Mouse (Mus musculus): ENCODE data around the gene Rin3.

Gene Rin3

GRCm38 (mm10) chr12:102328090-102328489 is 45.2 kb downstream of the Rin3 start:
- intact Hi-C loops (cut with DNase I): no loop called here

DNA sequence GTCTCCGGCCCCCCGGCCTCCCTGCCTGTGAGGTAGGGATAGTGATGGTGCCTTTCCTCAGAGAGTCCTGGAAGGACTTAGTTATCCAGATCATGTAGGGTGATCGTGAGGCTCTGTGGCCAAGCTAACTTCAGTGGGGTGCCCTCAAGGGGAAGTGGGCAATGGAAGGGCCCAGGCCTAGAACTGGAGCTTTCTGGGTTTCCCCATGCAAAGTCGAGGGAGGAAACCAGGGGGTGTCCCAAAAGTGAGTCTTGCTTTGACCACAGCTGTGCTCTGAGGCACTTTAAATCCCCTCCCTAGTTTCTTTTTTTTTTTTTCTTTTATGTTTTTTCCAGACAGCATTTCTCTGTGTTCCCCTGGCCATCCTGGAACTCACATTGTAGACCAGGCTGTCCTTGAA is 47.3 kb downstream of the Rin3 start:
- intact Hi-C loops (cut with DNase I): no loop called here

- intact Hi-C loops (cut with DNase I): no loop called here
Measured at GRCm38 (mm10) chr12:102330731-102331130, 47.9 kb downstream of the Rin3 start.

DNA sequence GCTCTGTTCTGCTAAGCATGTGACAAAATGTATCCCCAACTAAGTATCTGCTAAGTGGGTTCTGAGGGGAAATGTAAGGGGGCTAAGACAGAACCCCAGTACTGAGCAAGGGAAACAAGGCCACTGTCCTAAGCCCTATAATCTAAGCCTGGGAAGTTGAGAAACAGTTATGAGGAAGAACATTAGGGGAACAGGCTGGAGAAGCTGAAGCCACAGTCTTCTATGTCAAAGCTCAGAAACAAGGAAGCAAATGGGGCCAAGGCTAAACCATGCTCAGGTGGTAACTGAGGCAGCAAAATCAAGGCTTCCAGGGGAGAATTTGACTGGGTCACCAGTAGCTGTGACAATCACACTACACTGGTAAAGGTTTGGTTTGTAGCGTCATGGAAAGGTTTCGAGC is 50.3 kb downstream of the Rin3 start:
- intact Hi-C loops (cut with DNase I): no loop called here

DNA sequence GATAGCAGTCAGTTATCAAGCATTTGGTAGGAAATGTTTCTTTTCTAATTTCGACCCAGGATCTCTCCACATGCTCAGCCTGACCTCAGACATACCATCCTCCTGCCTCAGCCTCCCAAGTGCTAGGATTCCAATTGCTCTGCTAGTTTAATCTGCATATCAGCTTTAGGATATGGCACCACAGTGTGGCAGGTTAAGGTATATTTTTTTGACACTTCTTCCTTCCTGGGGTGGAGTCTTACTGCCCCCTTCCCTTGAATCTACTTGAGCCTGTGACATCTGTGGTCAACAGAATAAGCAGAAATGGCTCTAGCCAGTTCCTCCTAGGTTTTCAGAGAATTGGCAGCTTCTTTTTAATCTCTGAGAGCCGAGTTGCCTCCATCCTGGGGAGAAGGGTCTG is 56.2 kb downstream of the Rin3 start:
- intact Hi-C loops (cut with DNase I): no loop called here

GRCm38 (mm10) chr12:102340471-102340870 is 57.6 kb downstream of the Rin3 start:
- intact Hi-C loops (cut with DNase I): no loop called here

DNA sequence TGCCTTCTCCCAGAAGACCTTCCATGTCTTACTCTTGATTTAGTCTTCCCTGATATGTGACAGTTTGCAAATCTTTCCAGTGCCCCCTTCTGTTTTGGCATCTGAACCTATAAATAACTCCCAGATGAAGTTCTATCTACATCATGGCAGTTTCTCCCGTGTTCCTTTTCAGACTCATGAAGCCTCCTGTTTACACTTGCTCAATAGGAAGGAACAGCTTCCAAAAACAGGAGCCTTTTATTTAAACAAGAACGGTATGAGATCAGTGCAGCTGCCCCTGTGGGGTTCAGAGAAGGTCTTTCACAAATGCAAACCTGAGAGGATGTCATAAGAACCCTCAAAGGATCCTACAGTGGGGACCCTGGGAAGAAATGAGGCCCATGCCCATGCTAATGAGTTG is 59.3 kb downstream of the Rin3 start:
- intact Hi-C loops (cut with DNase I): no loop called here

DNA sequence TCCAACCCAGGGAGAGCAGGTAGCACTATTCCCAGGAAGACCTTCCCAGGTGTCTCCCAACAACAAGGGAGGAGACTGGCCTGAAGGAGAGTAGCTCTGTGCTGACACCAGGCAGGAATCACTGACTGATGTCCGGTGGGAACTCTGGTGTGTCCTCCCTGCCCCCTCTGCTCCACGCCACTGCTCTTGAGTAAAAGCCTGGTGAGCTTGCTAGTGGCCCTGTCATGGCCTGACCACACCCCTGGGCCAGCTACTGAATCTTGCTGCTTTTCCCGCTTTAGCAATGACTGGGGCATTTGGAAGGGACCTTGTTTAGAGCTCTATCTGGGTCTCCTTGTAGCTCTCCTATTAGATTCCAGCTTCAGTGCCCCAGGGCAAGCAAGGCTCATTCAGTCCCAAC is 59.8 kb downstream of the Rin3 start:
- intact Hi-C loops (cut with DNase I): no loop called here

GRCm38 (mm10) chr12:102345031-102345815 is 62.4 kb downstream of the Rin3 start:
- intact Hi-C loops (cut with DNase I): loop anchor here (5.0 kb wide), 1 partner anchor 88 kb away; no protein-coding TSS in a partner anchor

DNA sequence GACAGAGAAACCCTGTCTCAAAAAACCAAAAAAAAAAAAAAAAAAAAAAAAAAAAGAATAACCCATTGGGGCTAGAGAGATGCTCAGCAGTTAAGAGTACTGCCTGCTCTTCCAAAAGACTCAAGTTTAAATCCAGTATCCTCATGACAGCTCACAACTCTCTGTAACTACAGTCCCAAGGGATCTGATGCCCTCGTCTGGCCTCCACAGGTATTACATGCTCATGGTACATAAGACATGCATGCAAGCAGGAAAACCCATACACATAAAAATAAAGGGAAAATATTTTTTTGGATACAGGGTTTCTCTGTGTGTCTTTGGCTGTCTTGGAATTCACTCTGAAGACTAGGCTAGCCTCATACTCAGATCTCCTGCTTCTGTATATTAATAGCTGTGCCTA is 63.7 kb downstream of the Rin3 start:
- intact Hi-C loops (cut with DNase I): loop anchor here (5.0 kb wide), 1 partner anchor 89 kb away; no protein-coding TSS in a partner anchor

GRCm38 (mm10) chr12:102348447-102348846 is 65.6 kb downstream of the Rin3 start:
- intact Hi-C loops (cut with DNase I): loop anchor here (5.0 kb wide), 1 partner anchor 91 kb away; no protein-coding TSS in a partner anchor

- intact Hi-C loops (cut with DNase I): no loop called here
Measured at GRCm38 (mm10) chr12:102350997-102351396, 68.1 kb downstream of the Rin3 start.

GRCm38 (mm10) chr12:102354126-102354984 is 71.5 kb downstream of the Rin3 start:
- intact Hi-C loops (cut with DNase I): no loop called here

GRCm38 (mm10) chr12:102355784-102356183 is 72.9 kb downstream of the Rin3 start:
- intact Hi-C loops (cut with DNase I): no loop called here

DNA sequence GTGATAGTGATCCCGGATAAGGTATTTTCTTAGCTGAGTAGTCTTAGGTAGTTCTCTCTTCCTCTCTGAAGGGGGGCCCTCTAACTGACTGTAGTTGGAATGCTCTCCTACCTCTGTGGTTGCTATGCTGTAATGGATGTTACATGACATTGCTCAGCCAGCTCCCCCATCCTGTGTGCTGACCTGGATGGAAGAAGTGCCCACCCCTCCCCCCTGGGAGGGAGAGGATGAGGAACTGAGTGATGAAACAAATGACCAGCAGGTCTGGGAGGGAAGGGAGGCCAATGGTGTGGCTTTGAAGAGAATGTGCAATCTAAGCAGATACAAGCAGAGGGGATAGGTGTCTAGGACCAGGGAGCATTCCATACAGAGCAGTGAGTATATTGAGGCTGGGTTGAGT is 73.9 kb downstream of the Rin3 start:
- intact Hi-C loops (cut with DNase I): no loop called here

- intact Hi-C loops (cut with DNase I): no loop called here
Measured at GRCm38 (mm10) chr12:102359390-102359789, 76.5 kb downstream of the Rin3 start.

- intact Hi-C loops (cut with DNase I): no loop called here
Measured at GRCm38 (mm10) chr12:102361189-102362161, 78.6 kb downstream of the Rin3 start.

DNA sequence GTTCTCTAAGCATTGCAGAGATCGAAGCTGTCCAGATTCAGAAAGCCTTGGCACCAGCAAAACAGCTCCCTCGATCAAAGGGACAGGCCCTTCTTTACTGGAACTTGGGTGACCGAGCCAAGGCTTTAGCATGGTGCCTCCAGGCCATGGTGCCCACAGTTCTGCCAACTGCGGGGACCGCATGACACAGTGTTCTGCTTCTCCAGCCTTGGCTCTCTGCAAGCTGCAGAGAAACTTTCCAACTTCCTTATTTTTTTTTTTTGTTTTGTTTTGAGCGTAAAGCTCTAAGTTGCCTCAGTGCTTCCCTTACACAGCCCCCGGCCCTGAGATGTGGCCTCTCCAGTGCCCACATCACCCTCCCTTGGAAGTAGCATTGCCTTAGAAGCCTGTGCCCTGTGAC is 82.2 kb downstream of the Rin3 start:
- intact Hi-C loops (cut with DNase I): no loop called here

GRCm38 (mm10) chr12:102366126-102366816 is 83.4 kb downstream of the Rin3 start:
- intact Hi-C loops (cut with DNase I): no loop called here

GRCm38 (mm10) chr12:102367075-102367474 is 84.2 kb downstream of the Rin3 start:
- intact Hi-C loops (cut with DNase I): no loop called here

- intact Hi-C loops (cut with DNase I): no loop called here
Measured at GRCm38 (mm10) chr12:102368066-102368465, 85.2 kb downstream of the Rin3 start.
